Mouse (Mus musculus): ENCODE measurements around the gene Oasl2.
"Not testable (repeated sequence)": the region's sequence is repeated elsewhere in the genome, so short reads cannot be mapped to it uniquely, and the experiment has no call there.

Oasl2 gene

DNA sequence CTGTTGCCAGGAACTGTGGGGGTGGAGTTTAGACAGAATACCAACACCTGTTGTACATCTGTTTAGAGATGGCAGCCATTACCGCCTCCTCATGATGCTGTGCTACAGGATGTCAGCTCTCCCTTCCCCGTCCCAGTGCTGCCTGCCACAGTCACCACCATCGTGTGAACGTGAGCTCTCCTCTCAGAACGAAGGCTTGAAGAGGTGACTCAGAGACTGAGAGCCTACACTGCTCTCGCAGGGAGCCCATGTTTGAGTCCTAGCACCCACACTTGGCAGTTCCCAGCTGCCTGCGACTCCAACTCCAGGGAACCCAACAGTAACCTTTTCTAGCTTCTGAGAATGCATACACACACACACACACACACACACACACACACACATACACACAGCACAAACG is 18.1 kb downstream of the Oasl2 start:
- DNase-seq (ENCODE audit: low spot score in 2 of 2): no peak

DNA sequence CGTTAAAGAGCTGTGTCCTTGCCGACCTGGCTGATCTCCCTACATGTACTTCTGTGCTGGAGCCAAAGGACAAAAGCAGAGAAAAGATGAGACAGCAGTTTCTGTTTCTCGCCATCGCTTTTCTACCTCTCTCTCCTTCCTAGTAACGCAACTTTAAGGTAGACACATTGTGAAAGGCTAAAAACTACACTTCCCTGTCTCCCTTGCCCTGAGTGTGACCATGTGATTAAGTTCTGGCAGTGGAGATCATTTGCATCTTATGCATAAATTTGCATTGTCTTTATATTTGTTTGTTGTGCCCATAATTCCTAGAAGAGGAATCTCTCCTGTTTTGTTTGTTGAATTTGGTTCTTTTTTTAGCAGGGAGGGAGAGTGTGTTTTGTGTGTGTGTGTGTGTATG is 19.1 kb downstream of the Oasl2 start:
- no peak for DNase-seq (ENCODE audit: low spot score in 2 of 2)

DNA sequence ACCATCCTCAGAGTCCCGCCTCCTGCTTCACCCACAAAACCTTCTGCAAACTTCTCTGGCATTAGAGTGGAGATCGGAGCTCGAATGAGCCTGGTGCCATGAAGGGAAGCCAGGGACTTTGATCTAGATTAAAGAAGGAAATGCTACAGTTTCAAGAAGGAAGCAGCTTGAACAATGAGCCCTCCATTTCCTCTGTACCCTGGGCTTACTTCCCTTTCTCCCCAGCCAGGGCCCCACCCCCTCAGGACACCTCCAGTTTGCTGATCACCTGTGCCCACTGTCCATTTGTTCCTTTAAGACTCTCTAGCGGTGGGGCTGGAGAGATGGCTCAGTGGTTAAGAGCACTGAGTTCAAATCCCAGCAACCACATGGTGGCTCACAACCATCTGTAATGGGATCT is 20.0 kb downstream of the Oasl2 start:
- DNase-seq (ENCODE audit: low spot score in 2 of 2): no peak

DNA sequence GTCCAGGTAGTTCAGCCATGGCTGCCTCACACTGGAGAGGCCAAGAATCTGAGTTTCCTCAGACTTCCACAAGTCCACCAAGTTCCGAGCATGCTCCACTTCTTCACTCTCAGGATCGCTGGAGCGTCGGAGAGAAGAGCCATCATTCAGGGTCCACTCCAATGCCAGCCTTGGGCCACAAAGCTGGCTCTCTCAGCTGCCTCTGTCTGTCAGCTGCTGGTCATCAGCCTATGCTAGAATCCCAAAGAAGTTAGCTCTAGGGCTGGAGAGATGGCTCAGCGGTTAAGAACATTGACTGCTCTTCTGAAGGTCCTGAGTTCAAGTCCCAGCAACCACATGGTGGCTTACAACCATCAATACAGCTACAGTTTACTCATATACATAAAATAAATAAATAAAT is 20.6 kb downstream of the Oasl2 start:
- DNase-seq (ENCODE audit: low spot score in 2 of 2): not testable (repeated sequence)

DNA sequence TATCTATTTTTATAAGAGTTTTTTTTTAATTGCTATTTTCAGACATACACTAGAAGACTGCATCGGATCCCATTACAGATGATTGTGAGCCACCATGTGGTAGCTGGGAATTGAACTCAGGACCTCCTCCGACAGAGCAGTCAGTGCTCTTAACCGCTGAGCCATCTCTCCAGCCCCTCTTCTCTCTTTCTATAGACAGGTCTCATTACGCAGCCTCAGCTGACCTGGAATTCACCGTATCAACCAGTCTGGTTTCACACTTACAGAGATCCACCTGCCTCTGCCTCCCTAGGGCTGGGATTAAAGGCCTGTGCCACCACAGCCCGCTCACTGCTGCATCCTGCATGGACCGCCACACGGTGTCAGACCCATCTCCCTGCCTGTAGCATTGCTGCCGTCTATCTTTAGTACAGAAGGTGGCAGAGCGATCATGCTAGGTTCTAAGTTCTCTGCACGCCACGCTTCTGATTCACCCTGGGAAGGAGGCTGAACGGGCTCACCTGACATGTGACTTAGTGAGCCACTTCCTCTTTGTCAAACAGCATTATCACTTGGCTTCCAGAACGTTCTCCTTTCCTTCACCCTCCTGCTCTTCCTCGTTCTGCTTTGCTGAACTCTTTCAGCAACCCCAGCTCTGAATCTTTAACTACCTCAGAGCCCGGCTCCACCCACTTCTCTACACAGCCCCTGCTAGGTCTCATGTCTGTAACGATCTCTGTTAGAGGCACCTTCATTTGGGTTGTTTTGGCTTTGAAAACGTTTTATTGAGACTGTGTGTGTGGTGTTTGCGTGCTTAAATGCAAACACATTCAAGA is 25.0 kb downstream of the Oasl2 start:
- DNase-seq (ENCODE audit: low spot score in 2 of 2): peak; percentile 5 to 15

DNA sequence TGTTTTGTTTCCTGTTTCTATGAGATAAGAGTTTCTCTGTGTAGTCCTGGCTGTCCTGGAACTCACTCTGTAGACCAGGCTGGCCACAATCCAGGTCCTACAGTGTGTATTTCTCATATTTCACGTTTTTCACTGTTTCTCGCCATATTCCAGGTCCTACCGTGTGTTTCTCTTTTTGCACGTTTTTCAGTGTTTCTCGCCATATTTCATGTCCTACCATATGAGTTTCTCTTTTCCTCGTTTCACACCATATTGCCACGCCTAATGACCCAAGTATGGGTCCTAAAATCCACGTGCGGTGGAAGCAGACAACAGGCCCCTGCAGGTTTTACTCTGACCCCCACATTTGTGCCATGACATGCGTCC is 25.6 kb downstream of the Oasl2 start:
- no peak for DNase-seq (ENCODE audit: low spot score in 2 of 2)

DNA sequence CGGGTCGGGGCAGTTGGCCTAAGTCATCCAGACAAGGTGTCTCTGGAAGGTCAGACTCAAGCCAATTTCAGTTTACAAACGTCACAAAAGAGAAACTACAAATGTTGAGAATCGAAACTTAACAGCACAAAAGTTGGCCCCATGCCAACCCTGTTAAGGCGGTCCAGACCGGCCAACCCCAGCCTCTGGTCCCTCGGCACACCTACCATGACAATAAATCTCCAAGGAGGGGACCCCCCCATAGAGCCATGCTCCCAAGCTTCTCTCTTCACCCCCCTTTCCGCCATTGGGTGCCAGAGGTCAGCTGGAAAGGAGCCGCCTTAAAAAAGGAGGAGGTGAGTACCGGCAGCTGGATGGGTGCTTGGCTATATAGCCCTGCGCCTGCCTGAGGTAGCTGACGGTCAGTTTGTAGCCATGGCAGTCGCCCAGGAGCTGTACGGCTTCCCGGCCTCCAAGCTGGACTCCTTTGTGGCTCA is 26.3 kb downstream of the Oasl2 start, which contains the start of gene Oasl1:
TSS of gene Oasl1 (plus strand) at position 243 of the 476 bp plus-strand sequence.
- DNase-seq (ENCODE audit: low spot score in 2 of 2): peak; percentile 32 to 40

DNA sequence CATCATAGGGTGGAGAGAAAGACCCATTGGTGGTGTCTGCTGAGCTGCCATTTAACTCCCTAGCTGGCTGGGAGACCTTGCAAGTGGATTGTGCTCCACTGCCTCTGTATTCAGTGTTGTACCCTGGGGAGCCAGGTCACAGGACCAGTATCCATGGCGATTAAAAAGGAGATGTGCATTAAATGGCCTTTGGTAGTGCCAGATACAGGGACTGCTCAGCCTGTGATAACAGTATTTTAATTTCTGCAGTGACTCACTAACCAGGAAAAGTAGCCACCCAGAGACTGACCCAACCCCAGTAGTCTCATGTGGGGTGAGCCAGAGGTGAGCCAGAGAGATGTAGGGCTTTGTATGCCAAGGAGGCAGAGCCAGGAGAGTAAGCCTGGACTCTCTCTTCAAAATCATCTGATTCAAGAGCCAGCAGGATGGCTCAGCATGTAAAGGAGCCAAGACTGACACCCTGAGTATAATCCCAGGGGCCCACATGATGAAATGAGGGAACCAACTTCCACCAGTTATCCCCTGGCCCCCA is 29.5 kb downstream of the Oasl2 start:
- DNase-seq (ENCODE audit: low spot score in 2 of 2): no peak

DNA sequence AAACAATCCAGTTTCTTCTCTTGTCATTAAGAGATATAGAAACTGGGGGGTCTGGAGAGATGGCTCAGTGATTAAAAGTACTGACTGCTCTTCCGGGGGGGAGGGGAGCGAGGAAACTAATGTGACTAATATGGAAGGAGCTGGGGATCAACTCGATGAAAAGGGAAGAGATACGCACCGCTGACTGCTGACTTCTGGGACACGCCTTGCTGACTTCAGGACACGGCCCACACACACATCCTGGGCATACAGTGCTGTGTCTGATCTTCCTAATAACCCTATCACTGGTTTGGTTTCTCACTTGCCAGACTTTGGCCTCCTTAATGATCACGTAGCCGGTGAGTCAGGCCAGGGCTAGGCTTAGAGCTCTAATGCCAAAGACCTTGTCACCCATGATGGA is 30.0 kb downstream of the Oasl2 start:
- no peak for DNase-seq (ENCODE audit: low spot score in 2 of 2)

DNA sequence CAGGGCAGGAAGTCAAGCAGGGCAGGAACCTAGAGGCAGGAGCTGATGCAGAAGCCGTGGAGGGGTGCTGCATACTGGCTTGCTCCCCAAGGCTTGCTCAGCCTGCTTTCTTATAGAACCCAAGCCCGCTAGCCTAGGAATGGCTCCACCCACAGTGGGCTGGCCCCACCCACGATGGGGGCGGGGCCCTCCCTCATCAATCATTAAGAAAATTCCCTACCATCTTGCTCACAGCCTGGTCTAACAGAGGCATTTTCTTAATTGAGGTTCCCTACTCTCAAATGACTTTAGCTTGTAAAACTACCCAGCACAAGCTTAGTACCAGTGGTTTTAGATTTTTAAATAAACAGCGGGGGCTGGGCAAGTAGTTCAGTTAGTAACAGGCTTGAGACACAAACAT is 34.9 kb downstream of the Oasl2 start:
- no peak for DNase-seq (ENCODE audit: low spot score in 2 of 2)

DNA sequence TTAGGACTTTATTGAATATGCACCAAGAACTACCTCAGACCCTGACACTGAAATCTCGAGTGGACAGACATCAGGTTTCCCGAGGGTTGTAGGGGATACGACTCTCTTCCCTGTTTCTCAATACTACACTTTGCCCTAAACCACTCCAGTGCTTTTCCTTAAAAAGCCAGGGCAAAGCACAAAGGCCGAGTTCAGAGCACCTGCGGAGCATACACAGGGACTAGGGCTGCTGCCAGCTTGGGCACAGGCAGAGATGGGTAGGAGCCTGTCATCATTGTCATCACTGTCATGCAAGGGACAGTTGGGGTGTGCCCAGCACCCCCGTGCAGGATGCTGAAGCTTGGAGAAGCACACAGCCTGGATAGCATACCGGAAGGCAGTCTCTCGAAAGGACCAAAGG is 36.5 kb downstream of the Oasl2 start:
- no peak for DNase-seq (ENCODE audit: low spot score in 2 of 2)

DNA sequence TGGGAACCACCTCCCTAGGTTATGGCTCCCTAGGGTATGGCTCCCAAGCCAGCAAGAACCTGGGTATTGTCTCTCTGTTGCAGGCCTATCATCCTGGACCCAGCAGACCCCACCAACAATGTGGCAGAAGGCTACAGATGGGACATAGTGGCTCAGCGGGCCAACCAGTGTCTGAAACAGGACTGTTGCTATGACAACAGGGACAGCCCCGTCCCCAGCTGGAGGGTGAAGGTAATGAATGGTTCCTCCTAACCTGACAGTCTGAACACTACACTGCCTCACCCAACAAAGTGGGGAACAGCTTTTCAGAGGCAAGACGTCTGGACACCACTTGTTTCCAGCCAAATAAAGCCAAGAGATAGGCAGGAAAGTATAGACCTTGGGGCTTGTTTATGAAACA is 39.1 kb downstream of the Oasl2 start:
- DNase-seq (ENCODE audit: low spot score in 2 of 2): no peak

DNA sequence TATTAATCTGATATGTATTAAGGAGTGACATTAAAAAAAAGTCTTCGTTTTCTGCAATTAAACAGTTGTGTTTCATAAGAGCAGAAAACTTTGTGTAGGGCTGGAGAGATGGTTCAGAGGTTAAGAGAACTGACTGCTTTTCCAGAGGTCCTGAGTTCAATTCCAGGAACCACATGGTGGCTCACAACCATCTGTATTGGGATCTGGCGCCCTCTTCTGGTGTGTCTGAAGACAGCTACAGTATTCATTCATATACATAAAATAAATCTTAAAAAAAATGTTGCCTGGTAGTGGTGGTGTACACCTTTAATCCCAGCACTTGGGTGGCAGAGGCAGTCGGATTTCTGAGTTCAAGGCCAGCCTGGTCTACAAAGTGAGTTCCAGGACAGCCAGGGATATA is 44.4 kb downstream of the Oasl2 start:
- not testable (repeated sequence) for DNase-seq (ENCODE audit: low spot score in 2 of 2)

DNA sequence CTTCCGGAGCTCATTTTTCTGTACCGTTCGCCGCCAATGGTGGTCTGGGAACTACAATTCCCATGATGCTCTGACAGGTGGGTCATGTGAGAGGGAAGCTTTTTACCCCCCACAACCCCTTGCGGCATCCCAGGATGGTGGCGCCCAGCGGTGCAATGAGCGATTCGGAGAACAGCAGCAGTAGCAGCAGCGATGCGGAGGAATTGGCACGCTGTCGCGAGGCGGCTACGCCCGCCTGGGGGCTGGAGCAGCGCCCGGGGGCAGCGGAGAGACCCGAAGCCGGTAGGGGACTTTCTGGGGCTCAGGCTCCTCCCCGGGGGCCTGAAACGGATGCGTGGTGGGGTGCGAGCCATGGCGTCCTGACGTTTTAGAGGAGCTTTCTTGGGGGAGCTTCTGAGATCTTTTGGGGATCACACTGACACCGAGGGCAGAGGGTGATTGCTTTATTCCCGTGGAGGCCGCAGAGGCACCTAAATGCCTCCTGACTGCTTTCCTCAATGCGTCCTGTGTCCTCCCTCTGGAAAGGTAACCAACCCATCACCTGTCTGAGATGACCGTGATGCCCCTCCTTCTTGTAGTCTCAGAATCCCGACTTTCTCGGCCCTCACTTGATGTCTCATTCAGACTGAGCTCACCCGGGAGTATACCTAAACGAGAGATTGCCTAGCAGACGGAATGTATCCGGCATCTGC is 45.5 kb downstream of the Oasl2 start, which contains the start of gene 2210016L21Rik:
TSS of gene 2210016L21Rik (plus strand) at position 85 of the 692 bp plus-strand sequence.
- peak; percentile 70 to 77 for DNase-seq (ENCODE audit: low spot score in 2 of 2)

DNA sequence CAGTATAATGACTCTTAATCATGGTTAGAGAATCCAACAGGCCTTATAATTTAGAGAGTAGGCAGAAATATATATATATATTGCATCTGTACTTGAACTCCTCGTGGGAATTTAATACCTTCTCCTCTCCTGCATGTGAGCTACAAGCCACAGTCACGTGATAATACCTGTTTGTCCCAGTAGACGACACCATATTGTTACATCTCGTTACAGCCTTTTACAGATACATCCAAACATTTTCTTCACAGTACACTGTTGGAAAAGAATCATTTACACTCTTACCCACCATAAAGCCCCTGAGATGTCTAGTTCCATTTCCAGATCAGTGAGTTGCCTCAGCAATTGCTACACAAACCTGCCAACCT is 46.0 kb downstream of the Oasl2 start:
- no peak for DNase-seq (ENCODE audit: low spot score in 2 of 2)

DNA sequence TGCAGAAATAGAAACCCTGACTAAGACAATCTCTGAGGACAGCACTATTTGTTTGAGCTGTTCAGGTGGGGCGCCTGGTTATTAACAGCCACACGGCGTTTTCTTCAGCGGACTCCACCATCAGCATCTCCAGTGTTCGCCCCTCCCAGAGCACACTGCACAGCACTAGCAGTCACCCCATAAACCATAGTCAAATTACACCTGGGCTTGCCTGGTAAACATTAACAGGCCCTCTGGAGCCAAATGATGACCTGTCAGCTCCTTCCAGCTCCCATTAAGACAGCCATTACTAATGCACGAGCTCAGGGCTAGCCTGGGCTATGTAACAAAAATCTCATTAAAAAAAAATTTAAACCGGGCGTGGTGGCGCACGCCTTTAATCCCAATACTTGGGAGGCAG is 48.3 kb downstream of the Oasl2 start:
- DNase-seq (ENCODE audit: low spot score in 2 of 2): no peak

DNA sequence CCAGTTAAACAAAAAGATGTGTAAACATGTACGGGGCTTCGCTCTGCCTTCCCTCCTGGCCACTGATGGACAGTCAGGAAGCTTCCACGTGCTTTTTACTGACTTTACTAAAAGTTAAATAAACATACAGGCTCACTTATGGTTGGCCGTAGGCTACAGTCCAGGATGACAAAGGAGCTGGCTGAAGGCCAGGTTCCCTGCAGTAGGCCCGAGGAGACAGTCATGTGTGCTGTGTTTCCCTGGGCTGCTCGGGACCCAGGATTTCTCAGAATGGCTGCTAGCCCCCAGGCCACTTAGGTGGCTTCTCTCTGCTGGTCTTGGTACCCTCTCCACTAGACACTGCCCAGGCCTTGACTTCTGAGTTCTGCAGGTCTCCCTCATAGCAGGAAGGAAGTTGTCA is 52.2 kb downstream of the Oasl2 start:
- DNase-seq (ENCODE audit: low spot score in 2 of 2): no peak

DNA sequence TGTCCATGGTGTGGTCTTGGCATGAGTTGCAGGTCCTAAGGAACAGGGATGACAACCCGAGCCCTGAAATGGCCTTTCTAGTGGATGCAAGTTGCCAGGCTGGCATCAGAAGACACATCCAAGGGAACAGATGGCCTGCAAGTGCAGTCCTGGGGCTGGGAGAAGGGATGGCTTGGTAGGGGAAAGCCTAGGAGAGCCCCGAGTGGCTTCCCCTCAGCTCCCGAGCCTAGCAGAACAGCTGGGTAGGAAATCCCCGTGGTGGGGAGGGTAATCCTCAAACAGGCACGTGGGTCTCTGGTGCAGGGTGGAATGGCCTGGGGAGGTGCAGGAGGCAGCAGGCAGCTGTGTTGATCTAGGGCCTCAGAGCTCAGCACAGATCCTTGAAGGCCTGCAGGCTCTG is 52.6 kb downstream of the Oasl2 start:
- no peak for DNase-seq (ENCODE audit: low spot score in 2 of 2)

DNA sequence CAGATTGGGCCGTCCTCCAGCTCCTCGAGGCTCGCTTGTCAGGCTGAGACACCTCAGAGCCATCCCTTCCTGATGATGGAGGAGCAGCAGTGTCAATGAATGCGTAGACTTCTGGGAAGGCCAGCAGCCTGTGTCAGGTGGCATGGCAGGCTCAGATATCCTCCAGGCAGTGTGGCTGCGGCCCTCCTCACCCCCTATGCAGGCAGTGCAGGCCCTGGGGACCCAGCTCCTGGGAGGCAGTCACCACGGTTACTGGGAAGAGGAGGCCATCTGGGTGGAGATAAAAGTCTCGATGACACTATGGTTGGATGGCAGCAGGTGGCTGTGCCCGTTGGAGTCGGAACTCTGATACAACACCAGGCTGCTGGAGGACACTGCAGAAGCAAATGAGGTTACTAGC is 53.1 kb downstream of the Oasl2 start:
- no peak for DNase-seq (ENCODE audit: low spot score in 2 of 2)

DNA sequence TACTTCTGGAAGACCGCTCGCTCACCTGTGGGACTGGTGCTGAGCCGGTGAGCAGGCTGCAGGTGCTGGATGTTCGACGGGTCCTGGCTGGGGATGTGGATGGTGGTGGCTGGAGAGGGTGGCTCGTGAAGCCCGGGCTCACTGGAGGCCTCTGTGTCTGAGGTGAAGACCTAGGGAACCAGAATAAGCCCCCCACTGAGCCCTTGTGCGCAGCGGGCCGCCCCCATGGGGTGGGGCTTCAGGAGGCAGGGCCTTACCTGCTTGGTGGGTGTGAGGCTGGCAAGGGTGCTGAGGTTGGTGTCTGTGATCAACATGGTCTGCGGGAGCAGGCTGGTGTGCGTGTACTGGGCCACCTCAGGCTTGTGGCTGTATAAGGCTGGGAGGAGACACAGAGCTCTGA is 53.9 kb downstream of the Oasl2 start:
- no peak for DNase-seq (ENCODE audit: low spot score in 2 of 2)

DNA sequence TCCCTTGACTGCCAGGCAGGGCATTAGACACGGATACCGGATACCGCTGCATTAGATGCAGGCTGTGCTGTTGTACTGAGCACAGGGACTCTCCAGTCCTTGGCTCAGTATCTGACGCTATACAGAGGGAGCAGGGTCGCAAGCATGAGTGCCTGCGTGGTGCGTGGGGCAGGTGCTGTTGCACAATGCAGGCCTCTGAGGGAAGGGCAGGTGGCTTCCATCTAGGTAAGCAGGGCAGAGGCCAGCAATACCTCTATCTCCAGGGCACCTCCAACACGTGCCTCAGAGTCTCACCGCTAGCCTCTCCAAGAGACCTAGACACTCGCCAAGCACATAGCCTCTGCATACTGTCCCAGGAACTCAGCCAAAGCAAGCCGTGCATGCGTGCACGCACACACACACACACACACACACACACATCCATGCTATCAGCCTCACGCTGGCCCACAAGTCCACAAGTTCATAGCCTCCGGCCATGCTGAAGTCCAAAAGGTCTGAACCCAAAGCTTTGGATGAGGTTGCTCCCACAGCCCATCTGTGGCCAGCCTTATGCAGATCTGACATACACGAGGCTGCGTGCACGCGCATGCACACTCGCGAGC is 54.6 kb downstream of the Oasl2 start:
- no peak for DNase-seq (ENCODE audit: low spot score in 2 of 2)

DNA sequence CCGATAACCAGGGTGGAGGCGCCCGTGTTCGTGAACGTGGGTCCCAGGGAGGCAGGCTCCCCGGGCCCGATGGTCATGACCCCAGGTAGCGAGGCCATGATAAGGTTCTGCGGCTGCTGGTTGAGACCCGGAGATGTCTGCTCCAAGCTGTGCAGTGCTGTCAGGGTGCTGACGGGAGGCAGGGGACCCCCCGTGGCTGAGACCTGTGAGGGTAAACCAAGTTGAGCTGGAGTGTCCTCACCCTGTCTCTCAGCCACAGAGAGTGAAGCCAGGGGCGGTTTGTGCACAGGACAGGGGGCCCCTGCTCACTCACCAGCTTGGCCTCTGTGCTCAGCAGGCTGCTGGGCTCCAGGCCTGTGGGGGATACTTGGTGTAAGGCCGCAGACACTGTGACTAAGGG is 56.6 kb downstream of the Oasl2 start:
- no peak for DNase-seq (ENCODE audit: low spot score in 2 of 2)

DNA sequence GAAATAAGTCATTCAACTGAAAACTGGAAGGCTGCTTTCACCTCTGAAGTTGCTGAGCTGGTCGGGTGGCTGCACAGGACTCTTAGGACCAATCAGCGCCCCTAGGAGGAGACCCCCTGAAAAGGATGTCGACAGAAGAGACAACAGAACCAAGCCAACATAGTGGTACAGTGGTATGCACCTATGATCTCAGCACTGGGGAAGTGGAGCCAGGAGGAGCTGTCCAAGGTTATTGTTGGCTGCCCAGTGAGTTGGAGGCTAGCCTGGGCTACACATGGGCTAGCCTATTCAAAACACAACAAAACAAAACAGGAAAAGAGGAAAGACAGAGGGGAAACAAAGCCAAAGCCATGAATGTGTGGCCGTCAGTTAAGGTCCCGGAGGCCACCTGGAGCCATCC is 61.3 kb downstream of the Oasl2 start:
- DNase-seq (ENCODE audit: low spot score in 2 of 2): no peak

Measured in urinary bladder, postnatal 36 days (tissue).